Mouse (Mus musculus): ENCODE results near the gene Eno1. TPM values are rescaled to one million over a fixed set of nuclear protein-coding genes. Genes with fewer than 3 reads are reported as not detected.

Eno1 gene
- polyA plus RNA-seq, 1 experiment from 2014 or later = 1,983 TPM

- 61% methylated on average over 18 of the region's 18 CpGs for WGBS
Measured at GRCm38 (mm10) chr4:150250549-150251422, 14.3 kb downstream of the Eno1 start.

DNA sequence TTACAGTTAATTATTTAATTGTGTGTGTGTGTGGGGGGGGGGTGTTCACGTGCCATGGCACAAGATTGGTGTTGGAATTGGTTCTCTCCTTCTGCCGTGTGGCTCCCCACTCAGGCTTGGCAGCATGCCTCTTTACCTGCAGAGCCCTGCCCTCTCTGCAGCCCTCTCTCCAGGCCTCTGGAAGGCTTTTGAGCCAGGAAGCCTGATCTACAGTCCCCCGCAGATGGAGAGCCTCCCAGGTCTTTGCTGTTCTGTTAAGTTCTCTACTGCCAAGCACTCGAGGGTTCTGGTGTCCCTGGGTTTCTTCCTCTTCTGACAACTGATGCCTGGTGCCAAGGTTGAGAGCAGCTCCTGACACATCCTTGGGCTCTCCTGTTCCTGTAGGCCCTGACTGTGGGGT lies 17.9 kb downstream of the Eno1 start:
- DNase-seq (ENCODE audit: low spot score) (no peak), ATAC-seq (ENCODE audit: insufficient read depth, low FRiP score, low TSS enrichment) (no peak)
- no peaks in the 10 kb centered on the region for H3K9me3 ChIP-seq (ENCODE audit: control insufficient read depth, low read length)
- H3K4me3 ChIP-seq (ENCODE audit: low read depth, low read length) = no peak overlapping the region
- H3K27ac ChIP-seq (ENCODE audit: low read depth, low read length) = no peak overlapping the region
- H3K27me3 ChIP-seq (ENCODE audit: control insufficient read depth, insufficient read depth, low read length) = no peaks in the 10 kb centered on the region
- H3K4me1 ChIP-seq (ENCODE audit: control insufficient read depth, insufficient read depth, low read length) = no peaks in the 10 kb centered on the region
- 68% methylated on average over 4 of the region's 4 CpGs for WGBS
- H3K9ac ChIP-seq (ENCODE audit: low read length) = no peak overlapping the region
- H3K4me2 ChIP-seq (ENCODE audit: low read depth) = no peak overlapping the region
- H3K36me3 ChIP-seq (ENCODE audit: control insufficient read depth, insufficient read depth, low read length) = peaks cover 5% of the 10 kb centered on the region

More at GRCm38 (mm10) chr4:150250549-150251422, 14.3 kb downstream of the Eno1 start:
- H3K4me2 ChIP-seq (ENCODE audit: low read depth) = no peak overlapping the region
- no peaks in the 10 kb centered on the region for H3K4me1 ChIP-seq (ENCODE audit: control insufficient read depth, insufficient read depth, low read length)
- no peak overlapping the region for H3K4me3 ChIP-seq (ENCODE audit: low read depth, low read length)
- H3K9ac ChIP-seq (ENCODE audit: low read length) = no peak overlapping the region
- peak overlapping the region; percentile 47; the same call in 1 of the 2 replicates for H3K27ac ChIP-seq (ENCODE audit: low read depth, low read length)
- peaks cover 21% of the 10 kb centered on the region for H3K36me3 ChIP-seq (ENCODE audit: control insufficient read depth, insufficient read depth, low read length)
- no peaks in the 10 kb centered on the region for H3K27me3 ChIP-seq (ENCODE audit: control insufficient read depth, insufficient read depth, low read length)
- no peaks in the 10 kb centered on the region for H3K9me3 ChIP-seq (ENCODE audit: control insufficient read depth, low read length)
- DNase-seq (ENCODE audit: low spot score) (no peak), ATAC-seq (ENCODE audit: insufficient read depth, low FRiP score, low TSS enrichment) (peak; percentile 39)

GRCm38 (mm10) chr4:150255181-150255580 lies 18.7 kb downstream of the Eno1 start:
- H3K27ac ChIP-seq (ENCODE audit: low read depth, low read length) = no peak overlapping the region
- H3K9ac ChIP-seq (ENCODE audit: low read length) = no peak overlapping the region
- 88% methylated on average over 7 of the region's 7 CpGs for WGBS
- ATAC-seq (ENCODE audit: insufficient read depth, low FRiP score, low TSS enrichment) (no peak), DNase-seq (ENCODE audit: low spot score) (no peak)
- no peaks in the 10 kb centered on the region for H3K9me3 ChIP-seq (ENCODE audit: control insufficient read depth, low read length)
- no peak overlapping the region for H3K4me2 ChIP-seq (ENCODE audit: low read depth)
- H3K4me1 ChIP-seq (ENCODE audit: control insufficient read depth, insufficient read depth, low read length) = 0 out of 2 replicates have a peak, but pooled peaks cover 3% of the 10 kb centered on the region
- H3K27me3 ChIP-seq (ENCODE audit: control insufficient read depth, insufficient read depth, low read length) = no peaks in the 10 kb centered on the region
- H3K4me3 ChIP-seq (ENCODE audit: low read depth, low read length) = no peak overlapping the region
- no peaks in the 10 kb centered on the region for H3K36me3 ChIP-seq (ENCODE audit: control insufficient read depth, insufficient read depth, low read length)

GRCm38 (mm10) chr4:150257252-150258204 lies 21.0 kb downstream of the Eno1 start:
- Histone ChIP-seq H3K9ac (ENCODE audit: low read length) (no peak overlapping the region; the same call in 1 of the 2 replicates), H3K4me1 (ENCODE audit: control insufficient read depth, insufficient read depth, low read length) (0 out of 2 replicates have a peak, but pooled peaks cover 4% of the 10 kb centered on the region), H3K27ac (ENCODE audit: low read depth, low read length) (0 out of 2 replicates have a peak overlapping the region, but pooled peaks have one; percentile 46), H3K36me3 (ENCODE audit: control insufficient read depth, insufficient read depth, low read length) (no peaks in the 10 kb centered on the region), H3K27me3 (ENCODE audit: control insufficient read depth, insufficient read depth, low read length) (no peaks in the 10 kb centered on the region), H3K4me2 (ENCODE audit: low read depth) (no peak overlapping the region), H3K9me3 (ENCODE audit: control insufficient read depth, low read length) (no peaks in the 10 kb centered on the region), H3K4me3 (ENCODE audit: low read depth, low read length) (no peak overlapping the region)
- DNase-seq (ENCODE audit: low spot score) (peak; percentile 86), ATAC-seq (ENCODE audit: insufficient read depth, low FRiP score, low TSS enrichment) (peak; percentile 50)
- WGBS = 59% methylated on average over 20 of the region's 20 CpGs

DNA sequence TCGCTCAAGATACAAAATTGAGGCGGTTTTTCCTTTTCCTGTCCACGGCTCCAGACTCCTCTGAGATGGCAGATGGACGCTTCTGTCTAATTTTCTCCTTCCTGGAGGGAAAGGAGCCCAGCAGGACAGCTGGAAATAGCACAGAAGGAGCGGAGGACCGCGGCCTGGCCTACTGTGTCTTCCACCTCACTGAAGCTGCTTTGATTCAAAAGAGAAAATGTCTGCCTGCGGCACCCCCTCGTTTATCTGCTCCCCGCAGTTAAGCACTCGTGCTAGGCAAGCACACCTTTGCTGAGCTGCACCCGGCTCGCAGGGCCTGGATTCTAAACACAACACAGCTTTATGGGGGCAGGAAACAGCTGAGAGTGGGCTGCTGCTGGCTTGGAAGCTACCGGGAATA lies 21.9 kb downstream of the Eno1 start:
- H3K9me3 ChIP-seq (ENCODE audit: control insufficient read depth, low read length) = no peaks in the 10 kb centered on the region
- peak overlapping the region; percentile 7; the same call in 1 of the 2 replicates for H3K9ac ChIP-seq (ENCODE audit: low read length)
- 0 out of 2 replicates have a peak overlapping the region, but pooled peaks have one; percentile 46 for H3K27ac ChIP-seq (ENCODE audit: low read depth, low read length)
- WGBS = 78% methylated on average over 14 of the region's 14 CpGs
- no peaks in the 10 kb centered on the region for H3K36me3 ChIP-seq (ENCODE audit: control insufficient read depth, insufficient read depth, low read length)
- ATAC-seq (ENCODE audit: insufficient read depth, low FRiP score, low TSS enrichment) = no peak
- no peak overlapping the region for H3K4me2 ChIP-seq (ENCODE audit: low read depth)
- no peak for DNase-seq (ENCODE audit: low spot score)
- no peak overlapping the region for H3K4me3 ChIP-seq (ENCODE audit: low read depth, low read length)
- 0 out of 2 replicates have a peak, but pooled peaks cover 4% of the 10 kb centered on the region for H3K4me1 ChIP-seq (ENCODE audit: control insufficient read depth, insufficient read depth, low read length)
- no peaks in the 10 kb centered on the region for H3K27me3 ChIP-seq (ENCODE audit: control insufficient read depth, insufficient read depth, low read length)

GRCm38 (mm10) chr4:150259577-150259976 lies 23.1 kb downstream of the Eno1 start:
- 0 out of 2 replicates have a peak, but pooled peaks cover 4% of the 10 kb centered on the region for H3K4me1 ChIP-seq (ENCODE audit: control insufficient read depth, insufficient read depth, low read length)
- no peak overlapping the region for H3K4me2 ChIP-seq (ENCODE audit: low read depth)
- H3K27me3 ChIP-seq (ENCODE audit: control insufficient read depth, insufficient read depth, low read length) = no peaks in the 10 kb centered on the region
- no peak overlapping the region for H3K4me3 ChIP-seq (ENCODE audit: low read depth, low read length)
- H3K9me3 ChIP-seq (ENCODE audit: control insufficient read depth, low read length) = no peaks in the 10 kb centered on the region
- H3K9ac ChIP-seq (ENCODE audit: low read length) = no peak overlapping the region
- WGBS = 92% methylated on average over 7 of the region's 7 CpGs
- H3K27ac ChIP-seq (ENCODE audit: low read depth, low read length) = no peak overlapping the region
- no peaks in the 10 kb centered on the region for H3K36me3 ChIP-seq (ENCODE audit: control insufficient read depth, insufficient read depth, low read length)
- DNase-seq (ENCODE audit: low spot score) (no peak), ATAC-seq (ENCODE audit: insufficient read depth, low FRiP score, low TSS enrichment) (no peak)

DNA sequence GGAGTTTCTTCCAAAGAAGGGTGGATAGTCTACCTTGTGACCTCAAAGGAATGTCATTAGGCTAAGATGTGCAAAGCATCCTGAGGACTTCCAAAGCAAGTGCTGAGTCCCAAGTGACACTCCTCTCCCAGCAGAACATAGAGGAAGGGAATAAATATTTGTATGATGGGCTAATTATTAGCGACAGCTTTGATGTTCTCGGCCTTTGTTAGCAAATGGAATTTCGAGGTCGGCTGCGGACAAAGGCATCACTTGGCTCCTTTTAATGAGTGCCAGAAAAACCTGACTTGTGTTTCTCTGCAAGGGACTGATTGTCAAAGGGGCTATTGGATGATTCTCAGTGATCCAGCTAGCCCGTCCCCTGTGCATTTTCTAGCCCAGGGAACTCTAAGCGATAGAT lies 23.6 kb downstream of the Eno1 start:
- H3K9me3 ChIP-seq (ENCODE audit: control insufficient read depth, low read length) = no peaks in the 10 kb centered on the region
- H3K27me3 ChIP-seq (ENCODE audit: control insufficient read depth, insufficient read depth, low read length) = no peaks in the 10 kb centered on the region
- WGBS = 59% methylated on average over 7 of the region's 7 CpGs
- no peak for ATAC-seq (ENCODE audit: insufficient read depth, low FRiP score, low TSS enrichment)
- no peak overlapping the region for H3K27ac ChIP-seq (ENCODE audit: low read depth, low read length)
- H3K4me3 ChIP-seq (ENCODE audit: low read depth, low read length) = no peak overlapping the region
- DNase-seq (ENCODE audit: low spot score) = no peak
- no peak overlapping the region for H3K9ac ChIP-seq (ENCODE audit: low read length)
- 0 out of 2 replicates have a peak, but pooled peaks cover 4% of the 10 kb centered on the region for H3K4me1 ChIP-seq (ENCODE audit: control insufficient read depth, insufficient read depth, low read length)
- H3K36me3 ChIP-seq (ENCODE audit: control insufficient read depth, insufficient read depth, low read length) = no peaks in the 10 kb centered on the region
- no peak overlapping the region for H3K4me2 ChIP-seq (ENCODE audit: low read depth)

- WGBS = 36% methylated on average over 6 of the region's 6 CpGs
- ATAC-seq (ENCODE audit: insufficient read depth, low FRiP score, low TSS enrichment) (no peak), DNase-seq (ENCODE audit: low spot score) (no peak)
- Histone ChIP-seq H3K4me1 (ENCODE audit: control insufficient read depth, insufficient read depth, low read length) (0 out of 2 replicates have a peak, but pooled peaks cover 4% of the 10 kb centered on the region), H3K9ac (ENCODE audit: low read length) (no peak overlapping the region), H3K27me3 (ENCODE audit: control insufficient read depth, insufficient read depth, low read length) (no peaks in the 10 kb centered on the region), H3K4me3 (ENCODE audit: low read depth, low read length) (no peak overlapping the region), H3K27ac (ENCODE audit: low read depth, low read length) (no peak overlapping the region), H3K9me3 (ENCODE audit: control insufficient read depth, low read length) (no peaks in the 10 kb centered on the region), H3K36me3 (ENCODE audit: control insufficient read depth, insufficient read depth, low read length) (no peaks in the 10 kb centered on the region), H3K4me2 (ENCODE audit: low read depth) (no peak overlapping the region)
Measured at GRCm38 (mm10) chr4:150260745-150261144, 24.2 kb downstream of the Eno1 start.
